Mouse (Mus musculus) CD4-positive naive resting alpha-beta T cell, adult 76 days (primary cell): ENCODE measurements around the gene Tas2r123. TPM values are rescaled to one million over a fixed set of nuclear protein-coding genes. Genes with fewer than 3 reads are reported as not detected.

Experiments
- total RNA-seq: library from RNA; stranded (reverse); gene quantifications from one replicate; pipeline ENCODE4 v1.2.4, GENCODE M21; 2023

Gene Tas2r123
- total RNA-seq, result not detected

GRCm38 (mm10) chr6:132846842-132847241 is at the start of gene Tas2r123:
Gene Tas2r123 (plus strand): TSS chr6:132847142.

DNA sequence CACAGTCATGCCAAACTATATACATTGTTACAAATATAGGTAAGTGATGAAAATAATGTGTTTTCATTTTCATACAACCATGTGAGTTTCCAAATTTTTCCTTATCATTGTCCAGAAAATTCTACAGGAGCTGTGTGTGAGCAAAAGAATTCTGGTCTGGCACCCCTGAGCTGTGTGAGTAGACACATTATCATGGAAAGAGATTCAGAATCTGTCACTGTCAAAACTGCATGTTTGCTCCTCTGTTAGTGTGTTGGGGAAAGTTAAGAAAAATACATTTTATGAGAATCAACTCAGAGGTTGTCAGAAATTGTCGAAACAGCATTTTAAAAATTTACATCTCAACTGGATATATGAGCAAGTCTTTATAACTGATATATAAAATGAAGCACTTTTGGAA is 44.4 kb upstream of the Tas2r123 start, which contains the start of gene Tas2r117:
Gene Tas2r117 (plus strand): TSS at position 301 of the 400 bp plus-strand sequence.

GRCm38 (mm10) chr6:132855138-132855537 is 8.2 kb downstream of the Tas2r123 start, which contains the start of gene Tas2r116:
Gene Tas2r116 (plus strand): TSS chr6:132855438.

DNA sequence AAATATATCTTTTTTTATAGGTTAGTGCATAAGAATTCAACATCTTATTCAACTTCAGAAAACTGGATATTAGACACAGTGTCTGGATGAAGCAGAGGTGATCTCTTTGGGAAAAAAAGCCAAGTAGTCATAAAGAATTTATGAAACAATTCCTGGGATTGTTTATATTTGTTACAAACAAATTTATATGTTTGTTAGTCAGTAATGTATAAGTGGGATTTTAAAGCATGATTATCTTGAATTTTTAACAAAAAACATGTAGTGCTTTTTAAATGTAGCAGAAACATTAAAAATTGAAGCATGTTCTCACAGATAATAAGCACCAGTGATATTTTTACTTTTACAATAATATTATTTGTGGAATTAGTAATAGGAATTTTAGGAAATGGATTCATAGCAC is 20.8 kb downstream of the Tas2r123 start, which contains the start of gene Tas2r110:
Gene Tas2r110 (plus strand): TSS at position 301 of the 400 bp plus-strand sequence.

DNA sequence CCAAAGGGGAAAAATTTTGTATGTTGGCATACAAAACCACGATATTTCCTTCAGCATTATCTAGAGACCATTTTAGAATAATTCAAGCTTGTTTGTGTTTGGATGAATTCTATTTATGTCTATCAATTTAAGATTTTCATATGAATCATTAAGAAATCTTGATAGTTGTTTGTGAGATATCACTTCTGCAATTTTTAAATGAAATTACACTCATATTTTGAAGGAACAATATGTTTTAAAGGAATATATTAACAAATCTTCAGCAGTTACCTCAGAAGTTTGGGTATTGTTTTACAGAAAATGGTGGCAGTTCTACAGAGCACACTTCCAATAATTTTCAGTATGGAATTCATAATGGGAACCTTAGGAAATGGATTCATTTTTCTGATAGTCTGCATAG is 45.8 kb downstream of the Tas2r123 start, which contains the start of gene Tas2r113:
Gene Tas2r113 (plus strand): TSS at position 301 of the 400 bp plus-strand sequence.

Other genes starting within 250 kb of the Tas2r123 start
- not detected for gene A630073D07Rik, start 195.6 kb upstream of the Tas2r123 start, total RNA-seq
- not detected for gene Tas2r120, start 190.2 kb upstream of the Tas2r123 start, total RNA-seq
- gene Tas2r121, start 146.1 kb upstream of the Tas2r123 start, total RNA-seq, result not detected
- not detected for gene Tas2r122, start 135.2 kb upstream of the Tas2r123 start, total RNA-seq
- gene Tas2r115, start 109.1 kb upstream of the Tas2r123 start, total RNA-seq, result not detected
- not detected for gene Tas2r124, start 92.4 kb upstream of the Tas2r123 start, total RNA-seq
- not detected for gene Tas2r102, start 85.0 kb upstream of the Tas2r123 start, total RNA-seq
- not detected for gene Tas2r136, start 69.0 kb upstream of the Tas2r123 start, total RNA-seq
- not detected for gene Tas2r117, start 44.3 kb upstream of the Tas2r123 start, total RNA-seq
- gene Tas2r116, start 8.3 kb downstream of the Tas2r123 start, total RNA-seq, result not detected
- gene Tas2r110, start 20.9 kb downstream of the Tas2r123 start, total RNA-seq, result not detected
- not detected for gene Tas2r113, start 45.9 kb downstream of the Tas2r123 start, total RNA-seq
- gene Tas2r125, start 62.5 kb downstream of the Tas2r123 start, total RNA-seq, result not detected
- not detected for gene Tas2r129, start 104.0 kb downstream of the Tas2r123 start, total RNA-seq
- gene Tas2r131, start 110.8 kb downstream of the Tas2r123 start, total RNA-seq, result not detected
- not detected for gene Tas2r109, start 133.8 kb downstream of the Tas2r123 start, total RNA-seq
- gene Tas2r103, start 190.0 kb downstream of the Tas2r123 start, total RNA-seq, result not detected
- not detected for gene Tas2r140, start 208.7 kb downstream of the Tas2r123 start, total RNA-seq